Mouse (Mus musculus) megakaryocyte progenitor cell, adult 5-6 weeks (primary cell): ENCODE results near the gene Gadl1. TPM values are rescaled to one million over a fixed set of nuclear protein-coding genes. Genes with fewer than 3 reads are reported as not detected.

ENCODE experiments used
- ATAC-seq: replicated peaks from 2 replicates; pipeline ENCODE4 v1.8.0; 2016; ENCODE audit warnings: mild to moderate bottlenecking, moderate TSS enrichment, inconsistent platforms; ENCODE audit not compliant: poor library complexity
- total RNA-seq, 2 experiments: library from RNA; stranded (forward) in 1 of 2; stranded (reverse) in 1 of 2; fragments of 157-497, 149-512 nt in 1 of 2; fragments of 200-1000 nt in 1 of 2; gene quantifications; 2 replicates each; pipeline versions ENCODE4 v1.2.3 to v1.2.4; 2015 to 2017

The Gadl1 gene
- 0.22 TPM in 1 of 2 replicates, not detected in the other for total RNA-seq (2015)
- 0.20 and 0.71 TPM in 2 replicates for total RNA-seq (2017)

DNA sequence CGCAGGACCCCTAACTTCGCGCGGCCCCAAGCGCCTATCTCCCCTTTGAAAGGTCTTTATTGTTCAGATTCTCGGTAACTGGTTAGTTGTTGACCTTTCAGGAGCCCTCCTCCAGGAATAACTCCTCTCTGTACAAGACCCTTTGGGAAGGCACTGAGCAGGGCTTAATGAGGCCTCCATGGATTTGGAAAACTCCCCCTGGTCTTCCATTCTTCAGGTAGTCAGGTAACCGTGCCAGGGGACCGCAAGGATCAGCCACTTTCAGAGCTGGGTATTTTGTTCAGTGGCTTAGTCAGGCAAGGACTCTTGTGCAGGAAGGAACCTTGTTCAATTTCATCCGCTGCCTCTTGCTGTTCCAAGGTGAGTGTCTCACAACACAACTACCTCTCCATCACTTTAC is at the start of gene Gadl1:
Gene Gadl1 (plus strand): TSS at position 301 of the 400 bp plus-strand sequence.
- ATAC-seq, result no peak

- ATAC-seq, result peak; percentile 96
These were observed 46.5 kb upstream of the Gadl1 start for GRCm38 (mm10) chr9:115862802-115863201.

GRCm38 (mm10) chr9:115863326-115863725 is 45.9 kb upstream of the Gadl1 start:
- peak; percentile 52 for ATAC-seq

DNA sequence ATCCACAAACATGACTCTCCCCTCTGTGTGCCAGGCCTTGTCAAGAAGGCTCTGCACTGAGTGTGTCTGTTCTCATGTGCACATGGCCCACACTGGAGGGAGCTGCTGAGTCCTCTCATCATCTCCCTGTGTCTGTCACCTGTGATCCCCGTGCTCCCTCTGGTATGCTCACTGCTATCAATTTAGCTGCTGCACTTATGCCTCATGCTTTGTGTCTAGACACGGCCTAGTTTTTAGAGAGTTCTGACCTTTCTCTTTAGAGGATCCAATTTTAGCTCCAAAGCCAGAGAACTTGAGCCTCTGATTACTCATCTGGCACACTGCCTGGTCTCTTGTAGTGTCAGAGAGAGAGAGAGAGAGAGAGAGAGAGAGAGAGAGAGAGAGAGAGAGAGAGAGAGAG is 42.0 kb upstream of the Gadl1 start:
- ATAC-seq, result no peak

- ATAC-seq, result peak; percentile 58
These were observed 39.1 kb upstream of the Gadl1 start for GRCm38 (mm10) chr9:115870168-115870567.

DNA sequence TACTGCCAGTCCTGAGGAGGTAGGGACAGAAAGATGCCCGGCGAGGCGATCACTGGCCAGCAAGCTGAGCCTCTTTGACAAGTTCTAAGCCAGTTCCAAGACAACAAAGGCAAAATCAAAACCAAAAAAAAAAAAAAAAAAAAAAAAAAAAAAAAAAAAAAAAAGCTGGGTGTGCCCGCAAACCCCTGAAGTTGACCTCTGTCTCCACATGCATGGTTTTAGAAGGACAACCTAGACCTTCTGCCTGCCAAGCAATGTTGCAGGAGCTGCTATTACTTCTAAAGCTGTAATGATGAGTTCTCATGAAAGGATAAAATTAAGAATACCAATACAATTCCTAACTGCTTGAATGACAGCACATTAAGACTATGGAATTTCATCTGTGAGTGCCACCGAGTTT is 38.6 kb upstream of the Gadl1 start:
- ATAC-seq, result no peak

GRCm38 (mm10) chr9:115880500-115880899 is 28.8 kb upstream of the Gadl1 start:
- ATAC-seq, result no peak

- peak; percentile 65; the same call in 1 of the 2 replicates for ATAC-seq
These were observed 28.1 kb upstream of the Gadl1 start for GRCm38 (mm10) chr9:115881137-115881536.

DNA sequence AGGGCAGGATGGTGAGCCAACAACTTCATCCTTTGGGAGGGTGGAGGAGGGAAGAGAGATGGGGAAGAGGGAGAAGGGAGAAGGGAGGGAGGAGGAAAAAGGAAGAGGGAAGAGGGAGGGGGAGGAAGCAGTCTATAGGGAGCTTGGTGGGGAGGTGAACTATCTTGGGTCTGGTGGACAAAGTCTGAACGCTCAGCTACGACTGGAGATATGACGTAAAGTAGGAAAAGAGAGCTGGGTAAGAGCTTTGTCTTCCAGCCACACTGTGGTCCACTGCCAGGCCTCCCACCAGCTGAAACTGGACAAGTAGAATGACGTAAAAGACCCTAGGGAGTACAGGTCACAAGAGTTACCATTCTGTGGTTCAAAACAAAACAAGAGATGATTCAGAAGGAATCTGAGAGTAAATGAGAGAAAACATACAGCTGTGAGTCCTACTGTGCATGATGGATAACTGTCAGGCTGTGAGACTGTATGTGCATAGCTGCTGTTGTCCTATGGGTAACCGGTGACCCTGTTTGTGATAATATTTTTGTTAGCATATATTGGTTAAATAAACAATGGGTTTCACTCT is 26.5 kb upstream of the Gadl1 start:
- no peak for ATAC-seq

DNA sequence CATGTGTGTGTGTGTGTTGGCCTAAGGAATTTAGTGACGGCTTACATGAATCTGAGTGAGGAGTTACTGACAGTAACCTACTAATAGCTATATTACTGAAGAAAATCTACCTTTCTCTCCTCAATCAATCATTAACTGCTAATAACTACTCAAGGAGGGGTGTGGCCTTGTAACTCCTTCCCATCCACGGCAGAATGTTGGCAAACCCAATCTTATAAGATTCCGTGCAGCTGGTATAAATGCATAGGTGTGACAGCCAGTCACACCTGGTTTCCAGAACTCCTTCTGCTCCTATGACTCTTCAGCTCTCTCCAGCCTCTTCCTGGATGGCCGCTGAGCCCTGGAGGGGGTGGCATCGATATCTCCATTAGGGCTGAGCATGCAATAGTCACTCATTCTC is 25.8 kb upstream of the Gadl1 start:
- no peak for ATAC-seq

GRCm38 (mm10) chr9:115887571-115887970 is 21.7 kb upstream of the Gadl1 start:
- ATAC-seq, result no peak

DNA sequence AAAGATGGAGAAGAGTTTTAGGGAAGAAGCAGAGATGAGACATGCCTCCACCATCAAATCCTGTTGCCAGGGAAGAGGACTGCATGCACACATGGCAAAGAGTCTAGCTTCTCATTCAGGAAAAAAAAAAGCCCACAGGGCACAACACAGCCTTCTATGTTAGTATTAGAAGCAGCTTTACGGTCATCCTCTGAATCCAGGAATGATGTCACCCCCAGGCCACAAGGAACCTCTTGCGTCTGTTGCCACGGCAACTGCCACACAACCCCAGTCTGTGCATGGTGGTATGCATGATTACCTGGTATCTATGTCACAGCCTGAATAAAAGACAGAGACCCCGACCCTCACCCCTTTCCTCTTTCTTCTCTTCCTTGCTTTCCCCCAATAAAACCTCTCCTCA is 16.1 kb upstream of the Gadl1 start:
- no peak for ATAC-seq

DNA sequence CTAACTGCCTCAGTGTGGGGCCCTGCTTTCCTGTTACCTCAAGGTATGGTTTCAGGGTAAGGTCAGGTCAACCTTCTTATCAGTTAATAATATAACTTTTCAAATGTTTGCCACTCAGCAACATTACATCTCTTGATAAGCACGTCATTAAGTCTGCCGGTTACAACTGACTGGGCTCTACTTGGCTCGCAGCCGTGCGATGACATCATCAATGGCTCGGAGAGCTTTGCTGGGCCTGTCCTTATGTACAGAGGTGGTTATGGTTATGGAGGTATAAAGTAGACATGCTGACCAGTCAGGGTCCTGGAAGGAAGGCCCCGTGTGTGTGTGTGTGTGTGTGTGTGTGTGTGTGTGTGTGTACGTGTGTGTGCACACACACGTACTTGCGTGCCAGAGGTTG is 15.3 kb upstream of the Gadl1 start:
- no peak for ATAC-seq

DNA sequence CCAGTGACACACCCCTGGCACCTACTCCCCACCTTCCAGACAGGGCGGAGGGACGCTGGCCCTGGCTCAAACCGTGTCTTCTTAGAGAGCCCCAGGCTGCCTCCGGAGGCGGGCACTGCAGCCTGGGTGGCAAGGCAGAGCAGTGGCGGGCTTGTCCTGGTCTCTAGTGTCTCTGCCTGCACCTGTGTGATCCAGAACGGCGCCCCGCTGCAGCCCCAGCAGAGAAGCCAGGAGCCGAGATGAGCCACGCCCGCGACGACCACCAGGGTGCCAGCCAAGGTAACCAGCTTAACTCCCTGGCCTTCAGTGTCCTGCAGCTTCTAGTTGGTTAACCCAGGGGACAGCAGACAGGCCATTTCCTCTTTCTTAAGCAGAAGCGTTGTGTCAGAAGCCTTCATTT is 930 bp upstream of the Gadl1 start:
- peak; percentile 86 for ATAC-seq

DNA sequence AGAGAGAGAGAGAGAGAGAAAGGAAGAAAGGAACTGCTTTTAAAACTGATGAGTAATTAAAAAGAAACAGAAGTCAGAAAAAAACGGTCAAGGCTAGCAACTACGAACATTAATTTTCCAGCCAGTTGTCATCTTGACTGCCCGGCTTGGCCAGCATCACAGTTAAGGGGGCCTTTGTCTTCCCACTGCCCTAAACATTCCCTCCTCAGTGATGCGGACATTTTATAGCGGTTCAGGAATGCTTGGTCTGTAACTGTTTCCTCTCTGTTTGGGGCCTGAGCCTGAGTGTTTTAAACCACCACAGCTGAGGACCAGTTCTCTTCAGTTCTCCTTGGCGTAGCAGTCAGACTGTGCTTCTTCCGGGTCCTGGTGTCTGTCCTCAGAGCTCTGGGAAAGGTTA is 4.8 kb downstream of the Gadl1 start:
- ATAC-seq, result no peak

DNA sequence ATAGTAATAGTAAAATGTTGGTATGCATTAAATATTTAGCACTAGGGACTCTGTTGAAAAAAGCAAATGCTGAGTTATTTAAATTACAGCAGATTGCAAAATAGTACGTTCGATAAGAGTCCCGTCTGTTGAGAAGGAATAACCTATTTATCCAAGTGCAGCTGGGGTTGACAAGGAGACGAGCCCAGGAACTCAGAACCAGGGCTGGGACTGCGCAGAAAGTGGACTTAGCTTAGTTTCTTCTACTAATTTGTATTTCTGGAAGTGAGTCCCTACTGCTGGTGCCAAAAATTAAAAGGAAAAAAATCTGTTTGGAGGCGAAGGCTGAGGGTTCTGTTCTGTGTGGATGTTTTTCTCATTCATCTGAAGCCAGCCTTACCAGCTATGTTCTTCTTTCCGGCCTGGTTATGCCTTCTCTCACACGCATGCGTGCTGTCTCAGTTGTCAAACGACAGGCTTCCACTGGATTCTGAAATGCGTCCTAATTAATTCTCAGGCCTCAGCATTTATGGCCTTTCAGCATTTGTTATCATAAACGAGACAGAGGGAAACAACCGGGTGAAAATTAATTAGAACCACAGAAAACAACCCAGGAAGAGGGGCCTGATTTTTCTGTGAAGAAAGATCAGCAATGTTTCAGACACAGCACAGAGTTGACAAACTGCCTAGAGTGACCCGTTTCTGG is 6.5 kb downstream of the Gadl1 start:
- ATAC-seq, result no peak

DNA sequence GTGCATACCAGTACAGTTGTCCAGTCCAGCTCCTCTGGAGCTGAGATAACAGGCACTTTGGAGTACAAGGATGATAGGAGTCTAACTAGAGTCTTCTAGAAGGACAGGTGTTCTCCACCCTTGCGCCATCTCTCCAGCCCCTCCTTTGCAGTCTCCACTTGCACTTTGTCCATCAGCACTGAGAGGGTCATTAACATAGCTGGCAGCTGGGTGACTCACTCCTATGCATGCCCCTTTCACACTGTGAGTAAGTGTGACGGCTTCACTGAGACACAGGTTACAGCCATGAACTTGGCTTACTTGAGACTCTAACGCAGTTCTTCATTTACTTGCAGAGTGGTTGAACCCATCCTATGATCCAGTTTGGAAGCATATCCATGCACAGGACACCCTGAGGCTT is 10.5 kb downstream of the Gadl1 start:
- ATAC-seq, result no peak

- ATAC-seq, result peak; percentile 76
These were observed 13.4 kb downstream of the Gadl1 start for GRCm38 (mm10) chr9:115922662-115923061.

GRCm38 (mm10) chr9:115924094-115924493 is 14.8 kb downstream of the Gadl1 start:
- no peak for ATAC-seq

- no peak for ATAC-seq
These were observed 22.5 kb downstream of the Gadl1 start for GRCm38 (mm10) chr9:115931803-115932202.

DNA sequence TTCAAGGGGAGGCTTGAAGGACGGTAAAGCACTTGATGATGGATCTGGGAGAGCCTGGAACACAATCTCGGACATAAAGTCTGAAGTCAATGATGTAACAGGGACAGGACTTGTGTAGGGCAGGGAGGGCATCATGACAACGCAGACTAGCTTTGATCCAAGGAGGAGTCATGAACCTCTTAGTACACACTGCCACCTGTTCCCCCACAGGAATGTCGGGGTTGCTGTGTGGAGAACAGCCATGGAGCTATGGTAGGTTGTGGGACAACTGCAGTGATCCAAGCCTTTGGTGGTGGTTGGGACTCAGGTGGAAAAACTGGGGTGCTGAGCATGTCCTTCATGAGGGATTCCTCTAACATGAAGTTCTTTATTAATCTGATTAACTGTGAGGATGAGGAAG is 23.5 kb downstream of the Gadl1 start:
- ATAC-seq, result no peak

DNA sequence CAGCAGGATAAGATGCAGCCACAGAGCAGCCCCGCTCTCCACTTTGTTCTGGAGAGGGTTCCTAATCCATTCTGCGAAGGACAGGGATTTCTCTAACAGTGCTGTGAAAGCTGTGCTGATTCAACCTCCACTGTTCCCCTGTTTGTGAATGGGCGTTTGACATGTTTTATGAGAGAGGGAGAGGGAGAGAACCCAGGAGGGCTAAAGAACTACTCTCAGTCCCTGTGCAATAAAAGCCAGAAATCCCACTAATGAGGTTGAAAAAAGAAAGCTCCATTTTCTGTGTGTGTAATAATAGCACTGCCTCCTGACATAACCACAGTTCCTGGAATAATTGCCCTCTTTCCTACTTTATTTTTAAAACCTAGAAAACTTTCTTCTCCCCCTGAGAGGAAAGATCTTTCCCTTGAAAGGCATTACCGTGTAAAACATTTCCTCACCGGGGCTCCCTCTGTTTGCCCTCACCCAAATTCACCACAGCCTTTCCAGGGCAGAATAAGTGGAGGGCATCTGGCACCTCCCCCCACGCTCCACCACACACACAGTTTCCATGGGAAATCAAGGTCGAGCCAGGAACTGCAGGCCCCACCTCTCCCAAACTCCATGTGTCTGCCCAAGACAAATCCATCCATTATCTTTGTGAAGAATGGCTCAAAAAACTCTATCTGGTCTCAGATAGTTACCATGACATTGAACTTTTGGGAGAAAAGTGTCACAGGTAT is 24.1 kb downstream of the Gadl1 start:
- ATAC-seq, result no peak
